Mouse (Mus musculus) heart, adult 2 months (tissue): ENCODE measurements at regions not wholly inside any gene's neighbourhood (a gene's known extent, or its start where the extent isn't known, plus 50 kb on each side); places are given as distances from the start of the nearest gene placed in this dataset.

ENCODE experiments used
- CTCF ChIP-seq: fragments of 200-600 bp; IDR thresholded peaks from 2 replicates; pipeline ENCODE4 v1.8.1; 2022; ENCODE audit warnings: antibody characterized with exemption, mild to moderate bottlenecking, moderate library complexity
- POLR2A ChIP-seq: fragments of 200-500 bp; IDR thresholded peaks from 2 replicates; pipeline ENCODE4 v1.6.1; 2011; ENCODE audit warnings: mild to moderate bottlenecking, low read depth, low read length, control low read depth; ENCODE audit not compliant: insufficient read depth

- TF ChIP-seq CTCF (no peak), POLR2A (no peak)
Measured at GRCm38 (mm10) chr12:39224073-39224472, 444.9 kb downstream of the Etv1 start.
